Mouse (Mus musculus) fibroblast of lung, adult 2 months (primary cell): Measurements from ENCODE around the gene Ubash3b.
A peak's percentile ranks its signal among the peaks of the same experiment; 100 is the strongest.

ENCODE experiments used
- DNase-seq: peaks from one replicate; pipeline ENCODE4 v3.0.0-alpha.2; 2011; ENCODE audit warnings: low read depth

Ubash3b gene

GRCm38 (mm10) chr9:41161413-41161812 lies at the start of gene Ubash3b:
Gene Ubash3b (minus strand): TSS chr9:41161697.
- no peak for DNase-seq

DNA sequence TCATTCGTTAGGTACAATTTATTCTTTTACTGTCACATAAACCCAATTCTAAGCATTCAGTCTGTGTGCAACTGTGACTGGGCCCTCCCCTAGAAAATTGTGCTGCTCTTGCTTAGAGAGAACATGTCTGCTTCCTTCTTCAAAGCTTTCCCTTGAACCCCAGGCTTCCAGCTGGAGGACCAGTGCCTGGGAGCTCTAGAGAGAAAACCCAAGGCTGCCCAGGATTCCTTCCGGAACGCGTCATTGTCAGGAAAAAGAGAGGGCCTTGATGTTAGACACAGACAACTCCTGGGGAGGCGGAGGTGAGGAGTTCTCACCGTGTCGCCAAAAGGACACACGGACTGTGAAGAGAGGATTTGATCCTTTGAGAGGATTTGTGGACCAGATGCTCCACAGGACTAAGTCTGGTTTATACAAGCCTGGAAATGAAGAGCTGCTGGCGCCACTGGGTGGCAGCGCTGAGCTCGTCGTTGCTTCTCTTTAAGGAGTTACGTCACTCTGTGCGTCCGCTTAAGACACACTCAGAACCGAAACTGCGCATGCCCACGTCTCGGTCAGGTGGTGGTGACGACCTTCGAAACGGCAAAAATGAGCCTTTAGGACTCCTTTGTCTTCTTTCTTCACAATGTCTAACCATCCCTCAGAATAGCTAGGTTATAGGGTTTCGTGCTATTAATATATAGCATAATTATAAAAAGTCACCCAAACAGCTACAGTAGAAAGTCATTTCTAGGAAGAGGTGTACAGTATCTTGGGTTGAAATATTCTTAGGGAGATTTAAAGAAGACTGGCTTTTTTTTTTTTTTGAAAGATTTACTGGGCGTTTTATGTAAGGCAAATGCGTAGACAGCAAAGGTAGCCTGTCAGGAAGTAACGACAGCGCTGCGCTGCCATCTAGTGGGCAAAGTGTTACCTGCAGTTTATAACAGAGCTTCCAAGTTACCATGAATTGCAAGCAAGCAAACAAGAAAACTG lies 45.9 kb upstream of the Ubash3b start:
- DNase-seq, result peak; percentile 97

- DNase-seq, result no peak
These were observed 45.2 kb upstream of the Ubash3b start for GRCm38 (mm10) chr9:41206717-41207116.

- DNase-seq, result no peak
These were observed 43.8 kb upstream of the Ubash3b start for GRCm38 (mm10) chr9:41205267-41205666.

DNA sequence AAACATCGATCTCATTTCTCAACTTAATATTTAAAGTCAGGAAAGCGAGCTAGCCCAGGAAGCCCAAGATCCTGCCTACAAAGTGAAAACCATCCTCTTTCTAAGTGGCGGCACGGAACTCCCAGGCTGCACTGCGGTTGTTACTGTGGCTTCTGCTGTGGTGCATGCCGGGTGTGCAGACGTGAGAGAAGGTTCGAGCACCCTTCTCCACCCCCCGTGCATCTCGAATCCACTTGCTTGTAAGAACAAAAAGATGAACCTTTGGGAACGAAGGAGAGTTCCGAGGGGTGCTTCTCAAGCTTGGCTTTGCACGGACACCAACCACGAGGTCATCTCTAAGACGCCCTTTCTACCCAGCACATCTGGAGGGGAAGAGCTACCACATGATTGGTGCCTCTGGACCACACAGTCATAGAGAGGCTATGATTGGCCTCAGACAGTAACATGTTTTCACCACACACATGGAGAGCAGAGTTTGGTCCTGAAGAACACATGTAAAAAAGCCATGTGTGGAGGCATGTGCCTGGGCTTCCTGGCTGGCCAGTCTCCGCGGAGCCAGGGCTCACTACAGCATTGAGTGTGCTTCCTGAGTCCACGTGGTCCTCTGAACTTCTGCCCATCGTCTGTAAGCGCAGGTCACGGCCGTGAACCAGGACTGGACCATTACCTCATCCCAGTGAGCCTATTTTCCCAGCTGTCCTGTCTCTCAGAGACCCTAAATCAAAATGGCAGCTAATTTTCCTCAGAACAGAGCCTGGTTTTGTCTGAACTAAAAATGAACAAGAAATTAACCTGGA lies 38.2 kb upstream of the Ubash3b start:
- DNase-seq, result no peak

DNA sequence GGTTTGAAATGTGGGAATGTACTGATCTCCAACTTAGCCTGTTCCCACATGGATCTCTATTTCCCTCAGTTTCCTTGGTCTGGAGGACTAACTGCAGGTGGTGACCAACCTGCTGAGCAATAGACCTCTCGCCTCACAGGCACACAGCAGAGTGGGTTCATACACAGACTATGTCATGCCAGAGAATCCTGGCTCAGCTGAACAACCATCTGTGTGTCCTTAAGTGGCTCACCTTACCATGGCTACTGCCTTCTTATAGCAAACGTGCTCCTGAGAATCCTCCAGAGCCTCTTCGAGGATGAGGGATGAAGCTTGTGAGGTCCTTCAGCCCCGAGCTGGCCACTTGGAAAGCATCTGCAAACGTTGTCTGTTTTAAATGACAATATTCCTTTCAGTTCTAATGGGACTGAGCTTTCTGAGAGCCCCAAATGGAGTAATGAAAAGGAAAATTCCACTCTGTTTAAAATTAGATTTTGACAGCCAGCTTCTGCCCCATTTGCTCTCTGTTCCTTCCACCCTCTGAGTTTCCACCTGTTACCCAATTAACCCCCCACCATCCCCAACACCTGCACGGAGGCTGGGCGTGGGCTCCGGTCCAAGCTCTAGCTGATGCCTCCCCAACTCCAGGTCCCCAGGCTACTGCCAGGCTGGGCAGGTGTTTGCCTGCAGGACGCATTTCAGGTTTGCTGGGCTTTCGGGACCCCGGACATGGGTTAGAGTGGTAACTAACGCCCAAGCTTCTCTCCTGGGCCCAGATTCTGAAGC lies 37.2 kb upstream of the Ubash3b start:
- DNase-seq, result no peak

GRCm38 (mm10) chr9:41195742-41196311 lies 34.3 kb upstream of the Ubash3b start:
- DNase-seq, result no peak

- DNase-seq, result no peak
These were observed 30.2 kb upstream of the Ubash3b start for GRCm38 (mm10) chr9:41191651-41192210.

DNA sequence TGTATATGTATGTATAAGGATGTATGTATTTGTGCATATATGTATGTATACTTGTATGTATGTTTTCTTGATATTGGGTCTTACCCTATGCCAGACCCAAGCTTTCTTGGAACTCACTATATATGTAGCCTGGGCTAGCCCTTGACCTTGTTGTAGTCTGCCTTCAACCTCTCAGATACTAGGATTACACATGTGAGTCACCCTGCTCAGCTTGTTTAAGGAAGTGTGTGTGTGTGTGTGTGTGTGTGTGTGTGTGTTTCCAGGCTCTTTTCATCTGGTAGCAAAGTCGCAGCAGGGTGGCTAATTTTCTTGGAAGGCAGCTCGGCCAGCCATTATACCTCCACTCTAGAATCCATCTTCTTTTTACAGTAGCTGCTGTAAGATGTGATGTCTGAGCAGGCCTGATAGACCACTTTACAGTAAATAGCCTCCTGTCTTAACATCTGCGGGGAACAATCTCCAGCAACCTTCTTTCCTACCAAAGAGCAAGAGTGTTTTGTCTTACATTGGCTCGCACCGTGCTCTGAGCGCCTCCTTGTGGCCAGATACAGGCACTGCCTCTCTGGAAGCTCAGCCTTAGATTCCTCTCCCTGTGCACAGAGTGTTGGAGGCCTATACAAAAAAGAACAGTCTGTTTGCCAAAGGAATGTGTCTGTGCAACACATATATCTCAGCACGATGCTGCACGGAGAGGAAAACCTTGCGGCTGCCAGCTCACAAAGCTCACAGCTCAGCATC lies 29.4 kb upstream of the Ubash3b start:
- no peak for DNase-seq

- DNase-seq, result peak; percentile 49
These were observed 26.4 kb upstream of the Ubash3b start for GRCm38 (mm10) chr9:41187939-41188338.

GRCm38 (mm10) chr9:41187498-41187897 lies 26.0 kb upstream of the Ubash3b start:
- DNase-seq, result peak; percentile 61

DNA sequence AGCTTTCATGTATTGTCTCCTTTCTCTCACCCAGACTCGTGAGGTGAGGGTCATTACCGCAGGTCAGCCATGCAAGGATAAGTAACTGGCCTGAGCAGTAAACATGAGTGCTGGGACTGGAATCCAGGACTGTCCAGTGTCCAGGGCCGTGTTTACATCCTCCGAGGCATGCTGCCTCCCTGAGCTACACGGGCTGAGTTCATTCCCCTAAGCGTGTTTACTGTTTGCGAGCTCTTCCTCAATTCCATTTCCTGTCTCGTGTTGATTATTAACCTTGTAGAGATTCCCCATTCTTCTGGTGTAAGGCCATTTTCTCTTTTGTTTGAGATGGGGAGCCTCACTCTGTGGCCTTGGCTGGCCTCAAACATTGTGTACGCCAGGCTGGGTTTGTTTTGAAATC lies 23.8 kb upstream of the Ubash3b start:
- DNase-seq, result no peak

DNA sequence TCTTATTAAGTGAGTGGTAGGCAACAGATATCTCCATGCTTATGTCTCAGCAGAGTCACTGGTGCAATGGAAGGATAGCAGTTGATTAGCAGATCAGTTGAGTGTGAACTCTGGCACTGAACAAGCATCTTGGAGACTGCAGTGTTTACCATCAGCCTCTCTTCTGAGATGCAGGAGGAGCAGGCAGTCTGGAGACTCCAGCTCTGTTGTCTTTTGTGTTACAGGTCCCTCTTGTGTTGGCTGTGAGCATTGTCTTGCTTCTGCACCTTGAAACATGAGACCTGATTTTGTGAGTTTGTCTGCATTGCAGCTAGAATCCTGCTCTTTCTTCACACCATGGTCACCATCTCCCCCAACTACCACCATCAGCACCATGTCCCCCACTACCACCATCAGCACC lies 21.1 kb upstream of the Ubash3b start:
- no peak for DNase-seq

- no peak for DNase-seq
These were observed 20.3 kb upstream of the Ubash3b start for GRCm38 (mm10) chr9:41181803-41182202.

- no peak for DNase-seq
These were observed 19.9 kb upstream of the Ubash3b start for GRCm38 (mm10) chr9:41181372-41181771.

- DNase-seq, result no peak
These were observed 17.6 kb upstream of the Ubash3b start for GRCm38 (mm10) chr9:41179056-41179455.

DNA sequence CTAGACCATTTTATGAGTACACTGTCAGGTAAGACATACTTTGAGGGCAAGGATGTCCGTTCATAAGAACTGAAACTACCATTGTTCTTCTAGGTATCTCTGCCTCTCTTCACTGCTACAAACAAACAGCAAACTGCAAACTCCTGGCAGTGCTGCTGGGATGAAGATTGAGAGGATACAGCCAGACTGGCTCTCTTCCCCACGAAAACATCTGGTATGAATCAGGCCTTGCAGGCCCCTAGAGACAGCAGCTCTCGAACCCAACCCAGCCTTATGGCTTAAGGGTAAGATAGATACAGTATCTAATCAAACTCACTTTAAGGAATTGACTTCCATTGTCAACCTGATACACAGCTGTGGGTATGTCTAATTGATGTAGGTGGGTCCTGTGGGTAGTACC lies 11.7 kb upstream of the Ubash3b start:
- no peak for DNase-seq

- no peak for DNase-seq
These were observed 10.9 kb upstream of the Ubash3b start for GRCm38 (mm10) chr9:41172426-41172825.

DNA sequence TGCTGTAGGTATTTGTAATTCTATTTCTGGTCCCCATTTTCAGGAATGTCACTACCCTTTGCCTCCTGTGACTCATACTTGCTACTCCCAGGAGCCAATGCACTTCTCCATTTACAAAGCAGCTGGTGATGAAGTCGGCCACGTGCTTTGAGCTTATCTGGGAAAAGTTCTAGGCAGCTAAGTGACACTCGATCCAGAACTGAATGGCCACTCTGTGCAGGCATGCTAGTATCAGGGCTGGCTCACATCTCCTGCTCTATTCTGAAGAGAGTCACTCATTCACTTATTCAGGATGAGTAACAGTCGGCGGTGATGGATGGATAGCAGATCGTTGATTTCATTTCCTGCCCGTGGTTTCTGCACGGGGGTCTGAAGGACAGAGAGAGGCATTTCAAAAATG lies 8.5 kb upstream of the Ubash3b start:
- peak; percentile 29 for DNase-seq

DNA sequence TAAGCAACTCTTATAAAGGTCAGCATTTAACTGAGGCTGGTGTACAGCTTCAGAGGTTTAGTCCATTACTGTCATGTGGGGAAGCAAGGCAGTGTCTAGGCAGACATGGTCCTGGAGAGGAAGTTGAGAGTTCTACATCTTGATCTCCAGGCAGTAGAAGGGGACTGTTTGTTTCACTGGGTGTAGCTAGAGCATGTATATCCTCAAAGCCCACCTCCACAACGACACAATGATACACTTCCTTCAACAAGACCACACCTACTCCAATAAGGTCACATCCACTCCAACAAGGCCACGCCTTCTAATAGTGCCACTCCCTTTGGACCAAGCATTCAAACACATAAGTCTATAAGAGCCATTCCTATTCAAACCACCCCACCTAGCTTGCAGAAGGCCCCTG lies 7.2 kb upstream of the Ubash3b start:
- no peak for DNase-seq

- no peak for DNase-seq
These were observed 6.7 kb upstream of the Ubash3b start for GRCm38 (mm10) chr9:41168206-41168605.
